Mouse (Mus musculus) embryonic facial prominence, embryonic 10.5 days (tissue): ENCODE measurements around the gene Asprv1. TPM values are rescaled to one million over a fixed set of nuclear protein-coding genes. Genes with fewer than 3 reads are reported as not detected.

Source experiments
- DNase-seq: peaks from one replicate; pipeline ENCODE4 v3.0.0-alpha.2; 2017; ENCODE audit warnings: low spot score
- H3K27ac ChIP-seq: fragments of 300-500 bp; sonication (generic); replicated peaks from 2 replicates; pipeline ENCODE4 v1.5.1; 2016; ENCODE audit warnings: mild to moderate bottlenecking
- H3K27me3 ChIP-seq: fragments of 300-500 bp; sonication (generic); replicated peaks from 2 replicates; pipeline ENCODE4 v1.6.1; 2016; ENCODE audit warnings: low read depth, mild to moderate bottlenecking; ENCODE audit not compliant: poor library complexity, severe bottlenecking
- H3K36me3 ChIP-seq: fragments of 300-500 bp; sonication (generic); replicated peaks from 2 replicates; pipeline ENCODE4 v1.6.1; 2016; ENCODE audit warnings: mild to moderate bottlenecking, moderate library complexity
- H3K4me1 ChIP-seq: fragments of 300-500 bp; sonication (generic); 2 replicates; pipeline ENCODE4 v1.6.1; 2016
- H3K4me3 ChIP-seq: fragments of 300-500 bp; sonication (generic); 2 replicates; pipeline ENCODE4 v1.5.1; 2016; ENCODE audit warnings: mild to moderate bottlenecking, moderate library complexity
- H3K9me3 ChIP-seq: fragments of 300-500 bp; sonication (generic); 2 replicates; pipeline ENCODE4 v1.6.1; 2016; ENCODE audit warnings: mild to moderate bottlenecking
- WGBS: fragments of 180-500 bp; shearing (Covaris S2); methylation state at CpG from one replicate; pipeline ENCODE4 v1.1.7; 2016; 5-methylcytosine and 5-hydroxymethylcytosine counted together
- polyA plus RNA-seq: library from polyadenylated mRNA; unstranded; fragments of >200 nt; fragmentation: Nextera tagmentation; extraction: Ambion mirVana; gene quantifications from 2 replicates; pipeline ENCODE4 v1.2.1, GENCODE M21; 2016

The Asprv1 gene
- polyA plus RNA-seq, result 0.69 and 1.3 TPM in 2 replicates

GRCm38 (mm10) chr6:86627946-86628345, at the start of gene Asprv1:
Asprv1 (plus strand) TSS chr6:86628164.
- no peak within 1 kb of the TSS for H3K4me3 ChIP-seq
- no peaks in the 10 kb centered on the region for H3K27me3 ChIP-seq
- H3K27ac ChIP-seq, result peak within 1 kb of the TSS; percentile 46; the same call in 1 of the 2 replicates
- 52% methylated on average over 10 of the region's 10 CpGs for WGBS
- no peak for DNase-seq
- H3K36me3 ChIP-seq, result no peaks in the 10 kb centered on the region
- 0 out of 2 replicates have a peak, but pooled peaks cover 6% of the 10 kb centered on the region for H3K4me1 ChIP-seq
- H3K9me3 ChIP-seq, result no peaks in the 10 kb centered on the region

DNA sequence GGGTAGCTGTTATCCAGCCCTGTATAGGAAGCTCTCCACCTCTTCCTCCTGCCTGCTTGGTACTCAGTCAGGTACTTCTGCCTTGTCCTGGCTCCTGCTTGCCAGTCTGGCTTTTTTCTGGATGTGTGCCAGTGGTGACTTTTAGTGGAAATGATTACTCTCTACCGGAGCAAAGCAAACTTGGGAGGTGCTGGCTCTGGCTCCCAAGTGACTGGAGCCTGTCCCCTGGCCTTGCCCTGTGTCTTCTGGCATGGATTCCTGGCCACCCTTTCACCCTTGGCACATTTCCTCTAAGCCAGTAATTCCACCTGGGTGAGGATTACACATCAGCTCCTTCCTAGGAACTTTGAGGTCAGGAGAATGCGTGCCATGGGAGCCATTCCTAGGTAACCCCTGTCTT, 49.6 kb upstream of the Asprv1 start:
- Histone ChIP-seq H3K36me3 (no peaks in the 10 kb centered on the region), H3K27me3 (no peaks in the 10 kb centered on the region), H3K9me3 (no peaks in the 10 kb centered on the region), H3K27ac (no peak overlapping the region), H3K4me3 (no peak overlapping the region), H3K4me1 (peaks cover 19% of the 10 kb centered on the region)
- DNase-seq, result no peak
- WGBS, result 86% methylated on average over 2 of the region's 2 CpGs

DNA sequence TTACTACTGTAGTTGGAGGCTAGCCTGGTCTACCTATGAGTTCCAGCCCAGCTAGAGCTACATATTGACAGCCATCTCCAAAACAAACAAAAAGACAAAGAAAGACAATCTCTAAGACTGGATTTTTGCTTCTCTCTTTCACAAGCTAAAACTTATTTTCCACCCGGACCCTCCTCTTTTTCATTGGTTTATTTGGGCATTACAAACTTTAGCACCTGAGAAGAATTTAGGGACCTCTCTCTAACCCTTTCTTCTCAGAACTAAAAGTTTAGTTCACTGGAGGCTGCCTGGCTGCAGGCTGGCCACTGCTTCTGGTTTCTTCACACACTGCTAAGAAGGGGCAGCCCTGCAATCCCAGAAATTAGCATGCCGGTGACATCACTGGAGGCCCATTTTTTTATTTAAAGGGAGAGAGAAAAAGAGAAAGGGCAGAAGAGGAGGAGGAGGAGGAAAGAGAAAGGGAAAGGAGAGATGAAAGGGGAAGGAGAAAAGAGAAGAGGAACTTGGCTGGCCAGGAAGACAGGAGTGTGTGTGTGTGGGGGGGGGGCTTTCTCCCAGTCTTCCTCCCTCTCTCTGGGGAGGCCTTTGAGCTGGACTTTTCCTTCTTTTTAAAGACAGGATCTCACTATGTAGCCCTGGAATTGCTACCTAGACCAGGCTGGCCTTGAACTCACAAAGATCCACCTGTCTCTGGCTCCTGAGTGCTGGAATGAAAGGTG, 48.7 kb upstream of the Asprv1 start:
- 77% methylated on average over 2 of the region's 2 CpGs for WGBS

GRCm38 (mm10) chr6:86579926-86580325, 48.0 kb upstream of the Asprv1 start:
- no peak for DNase-seq
- H3K36me3 ChIP-seq, result no peaks in the 10 kb centered on the region
- 90% methylated on average over 3 of the region's 3 CpGs for WGBS
- no peak overlapping the region for H3K27ac ChIP-seq
- H3K27me3 ChIP-seq, result no peaks in the 10 kb centered on the region
- H3K4me3 ChIP-seq, result no peak overlapping the region
- H3K9me3 ChIP-seq, result no peaks in the 10 kb centered on the region
- H3K4me1 ChIP-seq, result peaks cover 31% of the 10 kb centered on the region

More for the DNA sequence above, 48.7 kb upstream of the Asprv1 start:
- Histone ChIP-seq H3K4me3 (no peak overlapping the region), H3K36me3 (no peaks in the 10 kb centered on the region), H3K27ac (peak overlapping the region; percentile 19; the same call in 1 of the 2 replicates), H3K27me3 (no peaks in the 10 kb centered on the region), H3K9me3 (no peaks in the 10 kb centered on the region), H3K4me1 (peaks cover 24% of the 10 kb centered on the region)
- DNase-seq, result no peak

GRCm38 (mm10) chr6:86583141-86583540, 44.8 kb upstream of the Asprv1 start:
- peaks cover 39% of the 10 kb centered on the region for H3K4me1 ChIP-seq
- H3K9me3 ChIP-seq, result no peaks in the 10 kb centered on the region
- WGBS, result 86% methylated on average over 3 of the region's 3 CpGs
- no peaks in the 10 kb centered on the region for H3K36me3 ChIP-seq
- H3K27me3 ChIP-seq, result no peaks in the 10 kb centered on the region
- DNase-seq, result no peak
- H3K27ac ChIP-seq, result no peak overlapping the region
- H3K4me3 ChIP-seq, result no peak overlapping the region

DNA sequence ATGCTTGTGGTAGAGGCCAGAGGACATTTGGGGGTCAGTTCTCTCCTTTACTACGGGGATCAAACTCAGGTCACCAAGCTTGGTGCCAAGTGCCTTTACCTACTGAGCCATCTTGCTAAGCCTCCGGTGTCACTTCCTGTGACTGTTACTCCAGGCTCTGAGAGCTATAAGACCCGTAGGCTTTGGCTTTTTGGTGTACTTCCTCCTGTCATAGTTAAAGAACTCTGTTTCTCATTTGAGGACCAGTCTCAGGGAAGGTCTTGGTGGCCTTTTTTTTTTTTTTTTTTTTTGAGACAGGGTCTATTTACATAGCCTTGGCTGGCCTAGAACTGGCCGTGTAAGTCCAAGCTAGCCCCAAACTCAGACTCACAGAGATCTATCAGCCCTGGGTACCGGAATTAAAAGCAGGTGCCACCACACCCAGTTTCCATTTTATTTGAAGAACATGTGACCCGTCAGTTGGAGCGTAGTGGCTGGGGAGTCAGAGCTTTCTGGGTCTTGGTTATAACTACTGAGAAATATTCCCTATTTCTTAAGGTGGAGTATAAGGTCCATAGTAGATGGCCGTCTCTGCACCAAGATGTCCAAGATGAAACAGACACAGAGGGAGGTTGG, 44.3 kb upstream of the Asprv1 start:
- no peaks in the 10 kb centered on the region for H3K9me3 ChIP-seq
- 84% methylated on average over 8 of the region's 8 CpGs for WGBS
- peak overlapping the region; percentile 88 for H3K27ac ChIP-seq
- no peaks in the 10 kb centered on the region for H3K36me3 ChIP-seq
- no peaks in the 10 kb centered on the region for H3K27me3 ChIP-seq
- H3K4me1 ChIP-seq, result peaks cover 39% of the 10 kb centered on the region
- H3K4me3 ChIP-seq, result no peak overlapping the region
- DNase-seq, result no peak

- peak overlapping the region; percentile 51 for H3K4me3 ChIP-seq
- peak; percentile 41 for DNase-seq
- H3K36me3 ChIP-seq, result no peaks in the 10 kb centered on the region
- H3K4me1 ChIP-seq, result peaks cover 35% of the 10 kb centered on the region
- H3K27ac ChIP-seq, result peak overlapping the region; percentile 88
- H3K9me3 ChIP-seq, result no peaks in the 10 kb centered on the region
- WGBS, result 27% methylated on average over 14 of the region's 14 CpGs
- H3K27me3 ChIP-seq, result no peaks in the 10 kb centered on the region
These were observed 43.5 kb upstream of the Asprv1 start for GRCm38 (mm10) chr6:86584296-86585015.

DNA sequence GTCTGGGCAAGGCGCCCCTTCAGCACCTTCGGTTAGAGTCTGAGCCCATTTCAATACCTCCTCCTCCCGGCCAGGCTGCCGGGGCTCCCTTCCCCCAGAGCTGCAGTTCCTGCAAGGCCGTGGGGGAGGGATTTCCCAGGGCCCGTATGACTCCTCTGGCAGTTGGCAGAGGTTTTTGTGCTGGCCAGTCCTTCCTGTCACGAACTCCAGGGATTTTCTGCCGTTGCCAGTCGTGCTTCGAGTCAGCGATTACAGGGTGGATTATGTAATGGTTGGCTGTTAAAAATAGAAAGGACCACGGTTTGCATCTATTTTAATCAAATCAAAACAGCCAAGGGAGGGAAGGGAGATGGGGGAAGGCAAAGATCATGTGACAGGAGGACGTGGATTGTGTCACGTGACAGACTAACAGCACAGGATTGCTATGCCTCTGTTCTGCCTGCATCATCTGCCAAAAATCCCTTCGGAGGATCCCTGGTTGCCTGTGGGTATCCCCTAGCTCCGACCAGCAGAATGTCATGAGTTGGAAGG, 42.8 kb upstream of the Asprv1 start:
- DNase-seq, result peak; percentile 79
- no peaks in the 10 kb centered on the region for H3K36me3 ChIP-seq
- 15% methylated on average over 16 of the region's 16 CpGs for WGBS
- H3K9me3 ChIP-seq, result no peaks in the 10 kb centered on the region
- H3K4me3 ChIP-seq, result peak overlapping the region; percentile 51
- no peaks in the 10 kb centered on the region for H3K27me3 ChIP-seq
- H3K27ac ChIP-seq, result peak overlapping the region; percentile 88
- peaks cover 28% of the 10 kb centered on the region for H3K4me1 ChIP-seq

GRCm38 (mm10) chr6:86586070-86586469, 41.9 kb upstream of the Asprv1 start:
- no peak for DNase-seq
- 70% methylated on average over 5 of the region's 5 CpGs for WGBS
- no peak overlapping the region for H3K27ac ChIP-seq
- H3K36me3 ChIP-seq, result no peaks in the 10 kb centered on the region
- H3K4me1 ChIP-seq, result peaks cover 20% of the 10 kb centered on the region
- no peak overlapping the region for H3K4me3 ChIP-seq
- no peaks in the 10 kb centered on the region for H3K9me3 ChIP-seq
- H3K27me3 ChIP-seq, result no peaks in the 10 kb centered on the region

DNA sequence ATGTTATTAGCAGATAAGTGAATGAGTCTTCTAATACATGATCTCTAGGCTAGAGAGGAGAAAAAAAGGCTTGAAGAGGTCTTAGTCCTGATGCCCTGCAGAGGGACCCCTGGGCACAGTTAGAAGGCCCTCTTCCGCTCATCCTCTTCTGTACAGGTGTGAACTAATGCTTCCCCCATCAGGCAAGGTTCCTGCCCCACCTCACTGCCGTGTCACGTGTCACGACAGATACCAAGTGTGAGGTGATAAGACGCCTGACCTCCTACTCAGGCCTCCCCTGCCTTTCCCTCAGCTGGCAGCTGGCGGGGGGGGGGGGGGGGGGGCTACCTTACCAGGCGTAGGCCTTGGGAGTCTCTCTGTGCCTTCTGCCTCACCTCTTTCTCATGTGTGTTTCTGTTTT, 39.5 kb upstream of the Asprv1 start:
- Histone ChIP-seq H3K9me3 (no peaks in the 10 kb centered on the region), H3K27me3 (no peaks in the 10 kb centered on the region), H3K27ac (no peak overlapping the region), H3K4me3 (no peak overlapping the region), H3K36me3 (no peaks in the 10 kb centered on the region), H3K4me1 (peaks cover 20% of the 10 kb centered on the region)
- WGBS, result 70% methylated on average over 7 of the region's 7 CpGs
- no peak for DNase-seq

GRCm38 (mm10) chr6:86593146-86593897, 34.6 kb upstream of the Asprv1 start:
- Histone ChIP-seq H3K4me1 (peaks cover 11% of the 10 kb centered on the region), H3K9me3 (no peaks in the 10 kb centered on the region), H3K27ac (no peak overlapping the region), H3K4me3 (no peak overlapping the region), H3K27me3 (no peaks in the 10 kb centered on the region), H3K36me3 (no peaks in the 10 kb centered on the region)
- DNase-seq, result no peak
- 85% methylated on average over 10 of the region's 10 CpGs for WGBS

- WGBS, result 19% methylated on average over 9 of the region's 9 CpGs
- Histone ChIP-seq H3K27ac (no peak overlapping the region), H3K4me1 (peaks cover 11% of the 10 kb centered on the region), H3K27me3 (no peaks in the 10 kb centered on the region), H3K9me3 (no peaks in the 10 kb centered on the region), H3K4me3 (peak overlapping the region; percentile 46), H3K36me3 (no peaks in the 10 kb centered on the region)
- DNase-seq, result peak; percentile 68
These were observed 33.3 kb upstream of the Asprv1 start for GRCm38 (mm10) chr6:86594636-86595035.
